Mouse (Mus musculus): Measurements from ENCODE around the gene Kcnh3. TPM values are rescaled to one million over a fixed set of nuclear protein-coding genes. Genes with fewer than 3 reads are reported as not detected.

Kcnh3 gene
- total RNA-seq (2014; rRNA removed) (1.8 and 3.6 TPM in 2 replicates), polyA plus RNA-seq (2015; fragmentation: Nextera tagmentation; extraction: Ambion mirVana) (0.91 and 1.2 TPM in 2 replicates)

DNA sequence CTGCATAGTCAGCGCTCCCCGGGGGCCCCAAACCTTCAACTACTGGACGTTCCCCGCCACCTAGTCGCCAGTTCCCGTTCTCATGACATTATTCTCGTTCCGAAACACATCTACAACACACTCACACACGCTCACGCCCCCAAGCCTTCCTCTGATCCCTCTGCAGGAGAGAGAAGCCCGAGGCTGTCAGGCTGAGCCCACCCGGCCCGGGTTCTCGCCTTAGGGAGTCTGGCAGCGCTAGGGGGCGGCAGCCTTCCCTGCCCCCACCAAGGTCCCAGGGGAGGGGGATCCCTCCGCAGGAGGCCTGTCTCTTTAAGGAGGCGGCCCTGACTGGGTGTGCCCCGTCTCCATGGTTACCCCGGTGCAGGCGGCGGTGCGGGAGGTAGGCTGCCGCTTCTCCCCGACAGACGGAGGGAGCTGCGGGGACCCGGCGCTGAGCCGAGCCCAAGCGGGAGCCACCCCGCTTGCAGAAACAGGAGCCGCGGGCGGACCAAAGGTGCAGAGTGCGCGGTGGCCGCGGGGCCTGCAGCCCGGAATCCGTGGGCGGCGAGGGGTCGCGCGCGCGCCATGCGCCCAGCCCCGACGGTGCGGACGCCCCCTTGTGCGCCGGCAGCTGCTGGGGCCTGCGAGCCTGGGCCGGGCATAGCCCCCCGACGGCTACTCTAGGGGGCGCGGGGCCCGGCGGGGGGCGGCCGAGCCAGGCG lies at the start of gene Kcnh3:
Gene Kcnh3 (plus strand): TSS at position 654 of the 704 bp plus-strand sequence.
- peak; percentile 7; the same call in 1 of the 2 replicates for TF ChIP-seq CTCF (IDR thresholded peaks at IDR 0.05; ENCODE audit: low read depth)
- DNase-seq (ENCODE audit: low spot score) (peak; percentile 40), ATAC-seq (0 out of 2 replicates have a peak, but pooled peaks have one; percentile 4)
- Histone ChIP-seq H3K27me3 (ENCODE audit: insufficient read depth, low read length) (peaks cover 56% of the 10 kb centered on the region), H3K4me1 (ENCODE audit: insufficient read depth, low read length) (peaks cover 11% of the 10 kb centered on the region), H3K36me3 (ENCODE audit: insufficient read depth, low read length) (no peaks in the 10 kb centered on the region), H3K9me3 (ENCODE audit: low read length) (no peaks in the 10 kb centered on the region), H3K4me2 (ENCODE audit: low read depth, low read length) (peak within 1 kb of the TSS; percentile 57), H3K4me3 (ENCODE audit: low read length) (peak within 1 kb of the TSS; percentile 32), H3K27ac (no peak within 1 kb of the TSS), H3K9ac (replicated peaks; ENCODE audit: low read length) (0 out of 2 replicates have a peak within 1 kb of the TSS, but pooled peaks have one; percentile 9)
- WGBS: under 1% methylated on average over 53 of the region's 66 CpGs

DNA sequence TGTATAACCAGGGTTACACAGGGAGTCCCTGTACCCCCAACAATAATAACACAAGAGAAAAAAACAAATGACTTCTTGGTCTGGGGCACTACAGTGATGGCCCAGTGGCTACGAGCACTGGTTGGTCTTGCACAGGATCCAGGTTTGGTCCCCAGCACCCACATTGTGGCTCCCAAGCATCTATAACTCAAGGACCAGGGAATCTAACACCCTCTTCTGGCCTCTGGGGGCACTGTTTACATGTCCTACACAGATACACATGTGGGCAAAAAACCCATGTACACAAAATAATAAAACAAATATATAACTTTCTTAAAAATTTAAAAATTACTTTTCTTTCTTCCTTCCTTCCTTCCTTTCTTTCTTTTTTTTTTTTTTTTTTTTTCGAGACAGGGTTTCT lies 45.0 kb upstream of the Kcnh3 start:
- H3K36me3 ChIP-seq (ENCODE audit: insufficient read depth, low read length): peaks cover 16% of the 10 kb centered on the region
- TF ChIP-seq CTCF (IDR thresholded peaks at IDR 0.05; ENCODE audit: low read depth): no peak; the same call in 1 of the 2 replicates
- no peak for ATAC-seq
- no peaks in the 10 kb centered on the region for H3K9me3 ChIP-seq (ENCODE audit: low read length)
- H3K27me3 ChIP-seq (ENCODE audit: insufficient read depth, low read length): no peaks in the 10 kb centered on the region
- no peak overlapping the region for H3K9ac ChIP-seq (replicated peaks; ENCODE audit: low read length)
- no peak for DNase-seq (ENCODE audit: low spot score)
- H3K4me3 ChIP-seq (ENCODE audit: low read length): no peak overlapping the region
- no peak overlapping the region for H3K4me2 ChIP-seq (ENCODE audit: low read depth, low read length)
- 87% methylated on average over 2 of the region's 2 CpGs for WGBS
- H3K27ac ChIP-seq: no peak overlapping the region
- no peaks in the 10 kb centered on the region for H3K4me1 ChIP-seq (ENCODE audit: insufficient read depth, low read length)

DNA sequence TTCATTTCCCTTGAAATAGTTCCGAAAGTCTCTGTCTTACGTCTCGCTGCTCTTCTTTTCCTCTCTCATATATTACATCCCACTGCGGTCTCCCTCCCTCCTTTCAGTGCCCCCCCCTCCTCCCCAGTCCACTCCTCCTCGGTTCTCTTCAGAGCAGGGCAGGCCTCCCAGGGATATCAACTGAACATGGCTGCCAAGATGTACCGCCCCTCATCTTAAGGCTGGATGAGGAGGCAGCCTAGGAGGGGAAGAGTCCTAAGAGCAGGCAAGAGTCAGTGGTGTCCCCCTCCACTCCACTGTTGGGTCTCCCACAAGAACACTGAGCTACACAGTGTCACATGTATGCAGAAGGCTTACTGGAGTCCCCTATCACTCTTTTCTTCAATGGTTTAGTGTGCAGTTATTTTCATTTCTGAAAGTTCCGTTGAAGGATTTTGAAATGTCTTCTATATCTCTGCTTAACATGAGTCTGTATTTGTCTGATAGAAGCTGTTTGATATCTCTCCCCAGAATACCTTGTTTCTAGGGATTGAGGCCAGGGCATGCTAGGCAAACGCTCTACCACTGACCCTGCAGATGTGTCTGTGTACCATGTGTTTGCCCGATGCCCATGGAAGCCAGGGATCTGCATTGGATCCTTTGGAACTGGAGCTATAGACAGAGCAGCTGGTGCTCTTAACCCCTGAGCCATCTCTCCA lies 40.3 kb upstream of the Kcnh3 start:
- H3K4me2 ChIP-seq (ENCODE audit: low read depth, low read length): no peak overlapping the region
- H3K27me3 ChIP-seq (ENCODE audit: insufficient read depth, low read length): no peaks in the 10 kb centered on the region
- no peak for ATAC-seq
- no peak overlapping the region for H3K9ac ChIP-seq (replicated peaks; ENCODE audit: low read length)
- no peak for TF ChIP-seq CTCF (IDR thresholded peaks at IDR 0.05; ENCODE audit: low read depth)
- no peaks in the 10 kb centered on the region for H3K9me3 ChIP-seq (ENCODE audit: low read length)
- no peaks in the 10 kb centered on the region for H3K4me1 ChIP-seq (ENCODE audit: insufficient read depth, low read length)
- peaks cover 31% of the 10 kb centered on the region for H3K36me3 ChIP-seq (ENCODE audit: insufficient read depth, low read length)
- H3K4me3 ChIP-seq (ENCODE audit: low read length): no peak overlapping the region
- H3K27ac ChIP-seq: no peak overlapping the region
- WGBS: 90% methylated on average over 9 of the region's 9 CpGs
- DNase-seq (ENCODE audit: low spot score): no peak

DNA sequence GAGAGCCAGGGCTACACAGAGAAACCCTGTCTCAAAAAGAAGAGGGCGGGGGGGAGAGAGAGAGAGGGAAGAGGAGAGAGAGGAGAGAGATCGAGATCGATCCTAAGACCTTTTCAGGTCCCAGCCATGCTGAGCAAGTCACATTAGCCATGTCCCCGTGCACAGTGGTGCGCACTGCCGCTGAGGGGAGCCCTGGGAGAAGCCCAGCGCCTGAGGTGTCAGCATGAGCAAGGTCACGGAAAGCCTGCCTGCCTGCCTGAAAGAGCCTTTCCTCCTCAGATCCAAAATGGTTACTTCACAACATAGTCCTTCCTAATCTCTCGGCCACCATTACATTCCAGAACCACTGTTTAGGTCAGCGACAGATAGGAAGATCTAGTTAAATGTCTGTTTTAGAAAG lies 30.3 kb upstream of the Kcnh3 start:
- no peak for DNase-seq (ENCODE audit: low spot score)
- Histone ChIP-seq H3K27ac (no peak overlapping the region), H3K9me3 (ENCODE audit: low read length) (no peaks in the 10 kb centered on the region), H3K4me2 (ENCODE audit: low read depth, low read length) (no peak overlapping the region), H3K36me3 (ENCODE audit: insufficient read depth, low read length) (no peaks in the 10 kb centered on the region; the same call in 1 of the 2 replicates), H3K4me3 (ENCODE audit: low read length) (no peak overlapping the region), H3K9ac (replicated peaks; ENCODE audit: low read length) (no peak overlapping the region), H3K4me1 (ENCODE audit: insufficient read depth, low read length) (no peaks in the 10 kb centered on the region), H3K27me3 (ENCODE audit: insufficient read depth, low read length) (no peaks in the 10 kb centered on the region)
- 55% methylated on average over 10 of the region's 10 CpGs for WGBS
- ATAC-seq: no peak
- no peak for TF ChIP-seq CTCF (IDR thresholded peaks at IDR 0.05; ENCODE audit: low read depth)

DNA sequence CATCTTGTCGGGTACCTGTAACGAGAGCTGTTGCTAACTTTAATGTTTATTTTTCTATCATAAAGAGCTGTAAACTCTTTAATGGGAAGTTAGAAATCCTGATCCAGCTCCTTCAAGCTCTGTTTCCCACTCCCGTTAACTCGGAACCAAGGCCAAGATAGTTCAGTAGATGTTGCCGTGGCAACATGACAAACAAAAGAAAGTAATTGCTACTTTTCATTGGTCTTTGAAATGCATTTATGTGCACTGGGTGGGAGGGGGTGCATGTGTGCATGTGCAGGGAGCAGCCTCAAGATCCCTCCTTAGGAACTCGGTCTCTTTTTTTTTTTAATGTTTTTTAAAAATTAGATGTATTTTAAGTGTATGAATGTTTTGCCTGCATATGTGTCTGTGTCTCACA lies 29.6 kb upstream of the Kcnh3 start:
- ATAC-seq (no peak), DNase-seq (ENCODE audit: low spot score) (peak; percentile 58)
- no peak overlapping the region for H3K27ac ChIP-seq
- no peak for TF ChIP-seq CTCF (IDR thresholded peaks at IDR 0.05; ENCODE audit: low read depth)
- no peaks in the 10 kb centered on the region for H3K27me3 ChIP-seq (ENCODE audit: insufficient read depth, low read length)
- no peak overlapping the region for H3K4me2 ChIP-seq (ENCODE audit: low read depth, low read length)
- no peaks in the 10 kb centered on the region for H3K9me3 ChIP-seq (ENCODE audit: low read length)
- H3K36me3 ChIP-seq (ENCODE audit: insufficient read depth, low read length): no peaks in the 10 kb centered on the region; the same call in 1 of the 2 replicates
- no peak overlapping the region for H3K9ac ChIP-seq (replicated peaks; ENCODE audit: low read length)
- H3K4me1 ChIP-seq (ENCODE audit: insufficient read depth, low read length): no peaks in the 10 kb centered on the region
- H3K4me3 ChIP-seq (ENCODE audit: low read length): no peak overlapping the region
- WGBS: 34% methylated on average over 6 of the region's 6 CpGs

DNA sequence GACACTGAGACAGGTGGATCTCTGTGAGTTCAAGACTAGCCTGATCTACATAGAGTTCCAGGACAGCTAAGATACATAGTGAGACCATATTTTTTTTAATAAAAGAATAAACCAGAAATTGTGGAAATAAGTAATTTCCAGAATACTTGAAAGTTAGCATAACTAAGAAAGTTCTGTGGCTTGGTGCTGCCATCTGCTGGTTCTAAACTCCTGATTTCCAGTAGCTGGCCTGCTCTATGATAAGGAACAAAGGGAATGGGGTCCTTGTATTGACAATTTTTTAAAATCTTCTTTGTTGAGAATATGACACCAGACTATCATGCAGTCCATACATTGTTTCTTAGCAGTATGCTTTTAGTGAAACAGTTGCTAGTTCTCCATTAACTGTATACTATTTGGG lies 25.9 kb upstream of the Kcnh3 start:
- TF ChIP-seq CTCF (IDR thresholded peaks at IDR 0.05; ENCODE audit: low read depth): peak; percentile 64
- Histone ChIP-seq H3K27ac (no peak overlapping the region), H3K36me3 (ENCODE audit: insufficient read depth, low read length) (no peaks in the 10 kb centered on the region), H3K9me3 (ENCODE audit: low read length) (no peaks in the 10 kb centered on the region), H3K4me2 (ENCODE audit: low read depth, low read length) (no peak overlapping the region), H3K4me3 (ENCODE audit: low read length) (no peak overlapping the region), H3K4me1 (ENCODE audit: insufficient read depth, low read length) (no peaks in the 10 kb centered on the region), H3K27me3 (ENCODE audit: insufficient read depth, low read length) (no peaks in the 10 kb centered on the region), H3K9ac (replicated peaks; ENCODE audit: low read length) (no peak overlapping the region)
- DNase-seq (ENCODE audit: low spot score): peak; percentile 70
- no peak for ATAC-seq

Data from hindbrain, postnatal 0 days (tissue).